Mouse (Mus musculus) liver, embryonic 14.5 days (tissue): ENCODE measurements around the gene Trim61. TPM values are rescaled to one million over a fixed set of nuclear protein-coding genes. Genes with fewer than 3 reads are reported as not detected.

Source experiments
- ATAC-seq: fragments of 200-750 bp; cut with Nextera tagmentation; 2 replicates; pipeline ENCODE4 v1.8.0; 2017; ENCODE audit warnings: moderate number of reproducible peaks, mild to moderate bottlenecking, moderate library complexity; ENCODE audit not compliant: insufficient read depth
- DNase-seq, 3 experiments: peaks; one replicate each; pipeline ENCODE4 v3.0.0-alpha.2; 2012 to 2013; ENCODE audit warnings: low read depth in 3 of 3, low spot score in 3 of 3
- H3K27ac ChIP-seq: fragments of 300-500 bp; sonication (generic); 2 replicates; pipeline ENCODE4 v1.5.1; 2014; ENCODE audit warnings: moderate library complexity, mild to moderate bottlenecking, control low read depth, inconsistent platforms
- H3K27me3 ChIP-seq: fragments of 300-500 bp; sonication (generic); 2 replicates; pipeline ENCODE4 v1.6.1; 2014; ENCODE audit warnings: mild to moderate bottlenecking, low read length, moderate library complexity; ENCODE audit not compliant: control insufficient read depth, insufficient read depth
- H3K36me3 ChIP-seq: fragments of 300-500 bp; sonication (generic); replicated peaks from 2 replicates; pipeline ENCODE4 v1.6.1; 2014; ENCODE audit warnings: low read depth; ENCODE audit not compliant: control insufficient read depth, insufficient read depth
- H3K4me1 ChIP-seq, 2 experiments: fragments of 200-500 bp in 1 of 2; fragments of 300-500 bp in 1 of 2; sonication (generic) in 1 of 2; replicated peaks; 2 replicates each; pipeline ENCODE4 v1.6.1; 2012 to 2014; ENCODE audit warnings: antibody characterized with exemption in 1 of 2, inconsistent platforms in 1 of 2, low read length in 1 of 2; ENCODE audit not compliant: control insufficient read depth in 2 of 2, insufficient read depth in 2 of 2
- H3K4me2 ChIP-seq: fragments of 300-500 bp; sonication (generic); 2 replicates; pipeline ENCODE4 v1.6.1; 2014; ENCODE audit warnings: low read depth, mild to moderate bottlenecking, control low read depth, moderate library complexity
- H3K4me3 ChIP-seq, 2 experiments: fragments of 200-500 bp in 1 of 2; fragments of 300-500 bp in 1 of 2; sonication (generic) in 1 of 2; 2 replicates each; pipeline ENCODE4 v1.5.1; 2012 to 2014; ENCODE audit warnings: low read depth in 2 of 2, low read length in 2 of 2, mild to moderate bottlenecking in 2 of 2, control low read depth in 1 of 2, inconsistent platforms in 1 of 2, moderate library complexity in 1 of 2; ENCODE audit not compliant: insufficient read depth in 1 of 2
- H3K9ac ChIP-seq: fragments of 300-500 bp; sonication (generic); replicated peaks from 2 replicates; pipeline ENCODE4 v1.6.1; 2014; ENCODE audit warnings: mild to moderate bottlenecking, control low read depth, moderate library complexity
- H3K9me3 ChIP-seq: fragments of 300-500 bp; sonication (generic); 2 replicates; pipeline ENCODE4 v1.6.1; 2016; ENCODE audit warnings: low read length, mixed read lengths; ENCODE audit not compliant: control insufficient read depth
- CTCF ChIP-seq: IDR thresholded peaks from 2 replicates; pipeline ENCODE4 v1.5.1; 2016; ENCODE audit warnings: antibody characterized with exemption, low read depth, control low read depth
- EP300 ChIP-seq: IDR thresholded peaks from 2 replicates; pipeline ENCODE4 v1.6.1; 2016; ENCODE audit warnings: antibody characterized with exemption, low read depth
- WGBS: fragments of 180-500 bp; shearing (Covaris S2); extraction: QIAGEN DNeasy Blood & Tissue Kit; methylation state at CpG from one replicate; pipeline ENCODE4 v1.1.7; 2014; ENCODE audit not compliant: insufficient replicate concordance; 5-methylcytosine and 5-hydroxymethylcytosine counted together
- polyA plus RNA-seq, 2 experiments: library from polyadenylated mRNA; depleted of rRNA in 1 of 2; stranded (reverse) in 1 of 2; unstranded in 1 of 2; fragments of >200 nt; fragmentation: Nextera tagmentation in 1 of 2; extraction: Ambion mirVana in 1 of 2; gene quantifications; 2 replicates each; pipeline versions ENCODE4 v1.2.1 to v1.2.3; 2012 to 2014

The Trim61 gene
- polyA plus RNA-seq, 2 experiments = not detected

DNA sequence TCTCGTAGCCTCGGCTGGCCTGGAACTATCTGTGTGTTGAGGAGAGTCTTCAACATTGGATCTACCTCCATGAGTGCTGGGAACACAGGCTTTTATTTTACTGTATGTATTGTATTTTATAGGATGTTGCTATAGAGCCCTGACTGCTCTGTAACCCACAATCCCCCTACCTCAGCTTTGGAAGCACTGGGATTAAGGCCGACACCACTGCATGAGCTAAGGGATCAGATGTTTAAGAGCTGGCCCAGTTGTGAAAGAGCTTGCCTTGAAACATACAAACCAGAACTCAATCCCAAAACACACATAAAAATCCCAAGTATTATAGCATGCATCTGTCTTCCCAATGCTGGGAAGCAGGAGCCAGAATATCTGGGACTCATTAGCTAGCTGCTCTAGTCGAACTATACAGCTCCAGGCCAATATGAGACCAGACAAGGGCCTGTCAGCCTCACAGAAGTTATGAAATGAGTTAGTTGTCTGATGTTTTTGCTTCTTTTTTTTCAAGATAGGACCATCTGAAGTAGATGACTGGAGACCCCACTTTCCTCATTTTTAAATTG, 19.4 kb downstream of the Trim61 start:
- H3K9me3 ChIP-seq = no peaks in the 10 kb centered on the region
- no peak overlapping the region for H3K4me2 ChIP-seq
- no peaks in the 10 kb centered on the region for H3K36me3 ChIP-seq
- DNase-seq (no peak), ATAC-seq (no peak)
- H3K4me1 ChIP-seq = no peaks in the 10 kb centered on the region
- no peak overlapping the region for H3K9ac ChIP-seq
- H3K27me3 ChIP-seq = no peaks in the 10 kb centered on the region
- no peak overlapping the region for H3K27ac ChIP-seq
- H3K4me3 ChIP-seq = no peak overlapping the region
- 65% methylated on average over 4 of the region's 4 CpGs for WGBS
- TF ChIP-seq EP300 (no peak), CTCF (no peak)

DNA sequence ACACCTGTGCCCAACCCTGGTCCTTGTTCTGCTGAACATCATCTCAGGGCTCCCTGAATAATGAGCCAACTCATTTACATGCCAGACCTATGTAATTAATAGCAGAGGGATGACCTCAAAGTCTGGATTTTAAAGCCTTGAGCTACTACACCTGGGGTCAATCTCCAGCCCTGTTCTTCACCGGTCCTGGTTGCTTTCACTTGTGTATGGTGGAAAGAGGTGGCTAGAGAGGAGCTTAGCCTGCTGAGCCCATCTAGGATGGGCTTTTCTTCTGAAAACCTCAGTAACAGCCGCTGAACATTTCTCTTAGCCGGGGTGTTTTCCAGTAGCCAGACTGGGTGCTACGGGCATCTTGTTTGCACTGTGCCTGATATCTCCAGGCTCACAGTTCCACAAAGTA, 30.6 kb downstream of the Trim61 start, which contains the start of gene Trim75:
Trim75 (minus strand) TSS at position 101 of the 400 bp plus-strand sequence.
- no peak for ATAC-seq
- no peak within 1 kb of the TSS for H3K4me2 ChIP-seq
- no peak within 1 kb of the TSS for H3K27ac ChIP-seq
- no peaks in the 10 kb centered on the region for H3K36me3 ChIP-seq
- DNase-seq = no peak
- TF ChIP-seq EP300 = no peak
- TF ChIP-seq CTCF = no peak
- H3K9me3 ChIP-seq = no peaks in the 10 kb centered on the region
- no peaks in the 10 kb centered on the region for H3K27me3 ChIP-seq
- H3K4me1 ChIP-seq = no peaks in the 10 kb centered on the region
- WGBS = 69% methylated on average over 4 of the region's 4 CpGs
- H3K4me3 ChIP-seq = no peak within 1 kb of the TSS
- H3K9ac ChIP-seq = no peak within 1 kb of the TSS

DNA sequence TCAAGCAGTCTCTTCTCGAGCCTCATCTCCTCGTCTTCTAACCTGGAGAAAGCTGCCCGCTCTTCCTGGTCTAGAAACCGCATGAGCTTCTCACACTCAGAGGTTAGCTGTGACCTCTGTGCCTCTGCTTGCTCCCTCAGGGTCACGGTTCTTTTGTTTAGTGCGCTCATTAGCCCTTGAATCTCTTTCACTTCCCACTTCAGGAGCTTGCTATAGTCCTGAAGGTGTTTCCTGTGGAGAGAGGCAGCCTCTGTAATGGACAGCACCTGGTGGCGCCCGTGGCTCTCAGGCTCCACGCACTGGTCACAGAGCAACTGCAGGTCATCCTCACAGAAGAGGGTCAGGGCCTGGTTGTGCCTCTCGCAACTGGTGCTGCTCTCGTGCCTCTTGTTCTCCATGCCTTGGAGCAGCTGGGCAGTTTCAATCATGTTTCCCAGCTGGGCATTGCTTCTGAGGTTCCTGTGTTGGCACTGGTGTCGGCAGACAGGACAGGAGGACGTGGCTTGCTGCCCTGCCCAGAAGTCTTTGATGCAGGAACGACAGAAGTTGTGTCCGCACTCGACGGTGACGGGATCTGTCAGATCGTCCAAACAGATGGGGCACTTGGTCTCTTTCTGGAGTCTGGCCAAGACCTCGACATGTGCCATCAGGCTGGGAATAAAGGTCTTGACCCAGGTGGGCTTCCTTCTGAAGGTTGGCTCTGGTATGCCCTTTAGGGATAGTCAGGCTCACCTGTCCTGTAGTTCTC, 35.0 kb downstream of the Trim61 start:
- Histone ChIP-seq H3K27ac (no peak overlapping the region), H3K36me3 (no peaks in the 10 kb centered on the region), H3K4me1 (no peaks in the 10 kb centered on the region), H3K27me3 (no peaks in the 10 kb centered on the region), H3K9ac (no peak overlapping the region), H3K9me3 (no peaks in the 10 kb centered on the region), H3K4me3 (no peak overlapping the region), H3K4me2 (no peak overlapping the region)
- TF ChIP-seq CTCF = no peak
- TF ChIP-seq EP300 = no peak
- 62% methylated on average over 20 of the region's 20 CpGs for WGBS
- no peak for ATAC-seq
- no peak for DNase-seq

Other genes starting within 250 kb of the Trim61 start
- 2.5 and 3.4 TPM in 2 replicates for gene Klhl2, start 168.5 kb downstream of the Trim61 start, polyA plus RNA-seq (2012; rRNA removed)
- gene Klhl2, start 168.5 kb downstream of the Trim61 start, polyA plus RNA-seq (2014; fragmentation: Nextera tagmentation; extraction: Ambion mirVana) = 2.7 and 3.1 TPM in 2 replicates
- 6.6 and 7.1 TPM in 2 replicates for gene Tmem192, start 71.3 kb downstream of the Trim61 start, polyA plus RNA-seq (2012; rRNA removed)
- gene Tmem192, start 71.3 kb downstream of the Trim61 start, polyA plus RNA-seq (2014; fragmentation: Nextera tagmentation; extraction: Ambion mirVana) = 13.4 and 13.8 TPM in 2 replicates
- gene Trim75, start 30.7 kb downstream of the Trim61 start, polyA plus RNA-seq (2012; rRNA removed) = not detected in 2 replicates
- not detected in 2 replicates for gene Trim75, start 30.7 kb downstream of the Trim61 start, polyA plus RNA-seq (2014; fragmentation: Nextera tagmentation; extraction: Ambion mirVana)
- not detected in 2 replicates for gene Trim60, start 61 bp upstream of the Trim61 start, polyA plus RNA-seq (2012; rRNA removed)
- gene Trim60, start 61 bp upstream of the Trim61 start, polyA plus RNA-seq (2014; fragmentation: Nextera tagmentation; extraction: Ambion mirVana) = not detected in 2 replicates
- 0.23 and 0.27 TPM in 2 replicates for gene Apela, start 18.8 kb upstream of the Trim61 start, polyA plus RNA-seq (2012; rRNA removed)
- 0.37 TPM in 1 of 2 replicates, not detected in the other for gene Apela, start 18.8 kb upstream of the Trim61 start, polyA plus RNA-seq (2014; fragmentation: Nextera tagmentation; extraction: Ambion mirVana)
- not detected in 2 replicates for gene Gm10663, start 56.5 kb upstream of the Trim61 start, polyA plus RNA-seq (2012; rRNA removed)
- not detected in 2 replicates for gene Gm10663, start 56.5 kb upstream of the Trim61 start, polyA plus RNA-seq (2014; fragmentation: Nextera tagmentation; extraction: Ambion mirVana)
- 0.02 and 0.09 TPM in 2 replicates for gene BC030870, start 111.0 kb upstream of the Trim61 start, polyA plus RNA-seq (2012; rRNA removed)
- 0.24 TPM in 1 of 2 replicates, not detected in the other for gene BC030870, start 111.0 kb upstream of the Trim61 start, polyA plus RNA-seq (2014; fragmentation: Nextera tagmentation; extraction: Ambion mirVana)